Mouse (Mus musculus): ENCODE data around the gene Flywch2.

DNA sequence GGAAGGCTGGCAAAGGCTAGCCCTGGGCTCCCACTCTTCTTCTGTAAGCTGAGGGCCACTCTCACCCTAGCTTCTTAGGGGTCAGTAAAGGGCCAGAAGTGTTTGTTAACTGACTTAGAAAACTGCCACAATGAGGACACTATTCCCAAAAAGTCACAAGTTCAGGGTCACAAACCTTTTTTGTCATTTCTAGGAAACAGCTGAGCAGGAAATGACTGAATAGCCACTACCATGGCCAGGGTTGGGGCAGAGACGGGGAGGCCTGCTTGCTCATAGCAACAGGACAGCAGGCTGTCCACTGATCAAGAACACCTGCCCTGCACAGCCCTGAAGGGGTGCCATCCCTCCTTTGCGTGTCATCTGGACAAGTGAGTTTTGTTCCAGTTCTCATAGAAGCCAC is 8.7 kb downstream of the Flywch2 start:
- TF ChIP-seq POLR2A (IDR thresholded peaks at IDR 0.05; ENCODE audit: borderline replicate concordance, low read depth, low read length): no peak
- TF ChIP-seq CTCF (IDR thresholded peaks at IDR 0.05; ENCODE audit: low read depth, low read length): no peak
